Mouse (Mus musculus) heart, embryonic 13.5 days (tissue): Measurements from ENCODE around the gene Cmss1. TPM values are rescaled to one million over a fixed set of nuclear protein-coding genes. Genes with fewer than 3 reads are reported as not detected.
A peak's percentile ranks its signal among the peaks of the same experiment; 100 is the strongest.

Source experiments
- ATAC-seq: fragments of 200-750 bp; cut with Nextera tagmentation; 2 replicates; pipeline ENCODE4 v1.8.0; 2017; ENCODE audit warnings: moderate TSS enrichment; ENCODE audit not compliant: insufficient number of reproducible peaks, low FRiP score, low TSS enrichment; ENCODE audit errors: extremely low read depth
- H3K27ac ChIP-seq: fragments of 300-500 bp; sonication (generic); replicated peaks from 2 replicates; pipeline ENCODE4 v1.5.1; 2015; ENCODE audit warnings: moderate library complexity, mild to moderate bottlenecking, inconsistent platforms
- H3K27me3 ChIP-seq: fragments of 300-500 bp; sonication (generic); replicated peaks from 2 replicates; pipeline ENCODE4 v1.6.1; 2015; ENCODE audit warnings: mild to moderate bottlenecking, inconsistent platforms
- H3K36me3 ChIP-seq: fragments of 300-500 bp; sonication (generic); 2 replicates; pipeline ENCODE4 v1.6.1; 2015; ENCODE audit warnings: mild to moderate bottlenecking, inconsistent platforms
- H3K4me1 ChIP-seq: fragments of 300-500 bp; sonication (generic); 2 replicates; pipeline ENCODE4 v1.6.1; 2015; ENCODE audit warnings: inconsistent platforms
- H3K4me2 ChIP-seq: fragments of 300-500 bp; sonication (generic); 2 replicates; pipeline ENCODE4 v1.6.1; 2015; ENCODE audit warnings: inconsistent platforms, mild to moderate bottlenecking, moderate library complexity
- H3K4me3 ChIP-seq: fragments of 300-500 bp; sonication (generic); 2 replicates; pipeline ENCODE4 v1.5.1; 2015; ENCODE audit warnings: moderate library complexity, mild to moderate bottlenecking, inconsistent platforms
- H3K9ac ChIP-seq: fragments of 300-500 bp; sonication (generic); 2 replicates; pipeline ENCODE4 v1.6.1; 2015; ENCODE audit warnings: inconsistent platforms, mild to moderate bottlenecking, moderate library complexity
- H3K9me3 ChIP-seq: fragments of 300-500 bp; sonication (generic); 2 replicates; pipeline ENCODE4 v1.6.1; 2016; ENCODE audit warnings: inconsistent platforms
- WGBS: fragments of 180-500 bp; shearing (Covaris S2); methylation state at CpG from one replicate; pipeline ENCODE4 v1.1.7; 2015; ENCODE audit warnings: mixed read lengths; 5-methylcytosine and 5-hydroxymethylcytosine counted together
- polyA plus RNA-seq: library from polyadenylated mRNA; unstranded; fragments of >200 nt; fragmentation: Nextera tagmentation; extraction: Ambion mirVana; gene quantifications from 2 replicates; pipeline ENCODE4 v1.2.1, GENCODE M21; 2015

Gene Cmss1
- polyA plus RNA-seq, 1 experiment from 2014 or later, result 32.2 TPM

- Histone ChIP-seq H3K4me3 (no peak overlapping the region), H3K9me3 (no peaks in the 10 kb centered on the region), H3K27ac (no peak overlapping the region), H3K36me3 (no peaks in the 10 kb centered on the region), H3K4me1 (peaks cover 16% of the 10 kb centered on the region), H3K4me2 (no peak overlapping the region), H3K9ac (no peak overlapping the region), H3K27me3 (no peaks in the 10 kb centered on the region)
- no peak for ATAC-seq
- WGBS, result 81% methylated on average over 8 of the region's 8 CpGs
Observed at GRCm38 (mm10) chr16:57339765-57340612, 266.7 kb downstream of the Cmss1 start.

GRCm38 (mm10) chr16:57336770-57337423 is 269.8 kb downstream of the Cmss1 start:
- no peaks in the 10 kb centered on the region for H3K27me3 ChIP-seq
- no peak for ATAC-seq
- peaks cover 16% of the 10 kb centered on the region for H3K4me1 ChIP-seq
- no peaks in the 10 kb centered on the region for H3K36me3 ChIP-seq
- no peak overlapping the region for H3K4me3 ChIP-seq
- H3K9me3 ChIP-seq, result no peaks in the 10 kb centered on the region
- WGBS, result 65% methylated on average over 11 of the region's 11 CpGs
- no peak overlapping the region for H3K4me2 ChIP-seq
- H3K9ac ChIP-seq, result no peak overlapping the region
- no peak overlapping the region for H3K27ac ChIP-seq

GRCm38 (mm10) chr16:57332301-57332700 is 274.4 kb downstream of the Cmss1 start:
- Histone ChIP-seq H3K27ac (no peak overlapping the region), H3K9ac (no peak overlapping the region), H3K4me1 (peaks cover 11% of the 10 kb centered on the region), H3K36me3 (no peaks in the 10 kb centered on the region), H3K9me3 (no peaks in the 10 kb centered on the region), H3K4me2 (no peak overlapping the region), H3K4me3 (no peak overlapping the region), H3K27me3 (no peaks in the 10 kb centered on the region)
- no peak for ATAC-seq
- WGBS, result 67% methylated on average over 7 of the region's 7 CpGs

- Histone ChIP-seq H3K4me2 (no peak overlapping the region), H3K9ac (no peak overlapping the region), H3K27ac (no peak overlapping the region; the same call in 1 of the 2 replicates), H3K36me3 (no peaks in the 10 kb centered on the region), H3K27me3 (no peaks in the 10 kb centered on the region), H3K9me3 (no peaks in the 10 kb centered on the region), H3K4me1 (peaks cover 11% of the 10 kb centered on the region), H3K4me3 (no peak overlapping the region)
- ATAC-seq, result no peak
- 68% methylated on average over 2 of the region's 2 CpGs for WGBS
Observed at GRCm38 (mm10) chr16:57330111-57330510, 276.6 kb downstream of the Cmss1 start.

- Histone ChIP-seq H3K9me3 (no peaks in the 10 kb centered on the region), H3K4me2 (no peak overlapping the region), H3K9ac (no peak overlapping the region), H3K36me3 (no peaks in the 10 kb centered on the region), H3K4me3 (no peak overlapping the region), H3K4me1 (peaks cover 13% of the 10 kb centered on the region), H3K27me3 (no peaks in the 10 kb centered on the region), H3K27ac (peak overlapping the region; percentile 53)
- ATAC-seq, result no peak
- 68% methylated on average over 8 of the region's 8 CpGs for WGBS
Observed at GRCm38 (mm10) chr16:57329028-57329427, 277.6 kb downstream of the Cmss1 start.

- H3K9ac ChIP-seq, result no peak overlapping the region
- H3K4me3 ChIP-seq, result no peak overlapping the region
- H3K9me3 ChIP-seq, result no peaks in the 10 kb centered on the region
- no peak overlapping the region for H3K27ac ChIP-seq
- WGBS, result 63% methylated on average over 7 of the region's 7 CpGs
- no peak for ATAC-seq
- peaks cover 15% of the 10 kb centered on the region for H3K4me1 ChIP-seq
- H3K27me3 ChIP-seq, result no peaks in the 10 kb centered on the region
- H3K4me2 ChIP-seq, result no peak overlapping the region
- H3K36me3 ChIP-seq, result no peaks in the 10 kb centered on the region
Observed at GRCm38 (mm10) chr16:57326996-57327395, 279.7 kb downstream of the Cmss1 start.

GRCm38 (mm10) chr16:57319284-57320124 is 287.2 kb downstream of the Cmss1 start:
- ATAC-seq, result no peak
- H3K9ac ChIP-seq, result no peak overlapping the region
- H3K9me3 ChIP-seq, result no peaks in the 10 kb centered on the region
- 60% methylated on average over 7 of the region's 7 CpGs for WGBS
- peaks cover 25% of the 10 kb centered on the region for H3K4me1 ChIP-seq
- no peaks in the 10 kb centered on the region for H3K36me3 ChIP-seq
- no peak overlapping the region for H3K4me2 ChIP-seq
- H3K27ac ChIP-seq, result 0 out of 2 replicates have a peak overlapping the region, but pooled peaks have one; percentile 29
- no peak overlapping the region for H3K4me3 ChIP-seq
- no peaks in the 10 kb centered on the region for H3K27me3 ChIP-seq

- H3K9me3 ChIP-seq, result no peaks in the 10 kb centered on the region
- no peak for ATAC-seq
- no peak overlapping the region for H3K9ac ChIP-seq
- no peak overlapping the region for H3K4me3 ChIP-seq
- no peak overlapping the region for H3K27ac ChIP-seq
- H3K4me1 ChIP-seq, result peaks cover 22% of the 10 kb centered on the region
- H3K4me2 ChIP-seq, result no peak overlapping the region
- H3K36me3 ChIP-seq, result no peaks in the 10 kb centered on the region
- H3K27me3 ChIP-seq, result no peaks in the 10 kb centered on the region
- 72% methylated on average over 8 of the region's 8 CpGs for WGBS
Observed at GRCm38 (mm10) chr16:57318637-57319125, 288.0 kb downstream of the Cmss1 start.

- no peaks in the 10 kb centered on the region for H3K36me3 ChIP-seq
- ATAC-seq, result no peak
- no peaks in the 10 kb centered on the region for H3K27me3 ChIP-seq
- H3K4me2 ChIP-seq, result no peak overlapping the region
- H3K4me1 ChIP-seq, result peaks cover 22% of the 10 kb centered on the region
- WGBS, result 52% methylated on average over 13 of the region's 13 CpGs
- no peaks in the 10 kb centered on the region for H3K9me3 ChIP-seq
- no peak overlapping the region for H3K4me3 ChIP-seq
- H3K9ac ChIP-seq, result no peak overlapping the region
- peak overlapping the region; percentile 28; the same call in 1 of the 2 replicates for H3K27ac ChIP-seq
Observed at GRCm38 (mm10) chr16:57317882-57318636, 288.6 kb downstream of the Cmss1 start.

- no peak overlapping the region for H3K27ac ChIP-seq
- no peak overlapping the region for H3K4me2 ChIP-seq
- 66% methylated on average over 4 of the region's 4 CpGs for WGBS
- H3K4me3 ChIP-seq, result no peak overlapping the region
- peaks cover 22% of the 10 kb centered on the region for H3K4me1 ChIP-seq
- ATAC-seq, result no peak
- H3K27me3 ChIP-seq, result no peaks in the 10 kb centered on the region
- H3K9ac ChIP-seq, result no peak overlapping the region
- H3K36me3 ChIP-seq, result no peaks in the 10 kb centered on the region
- H3K9me3 ChIP-seq, result no peaks in the 10 kb centered on the region
Observed at GRCm38 (mm10) chr16:57317127-57317526, 289.5 kb downstream of the Cmss1 start.
